Comparison of ENCODE assay signal across 16 mouse cellular contexts in genomic region chr2:153603724-153604123, GRCm38 (mm10). TPM values are rescaled to one million over a fixed set of nuclear protein-coding genes. Genes with fewer than 3 reads are reported as not detected.
DNase-seq lines count a peak whose midpoint lies in the region; ATAC-seq and TF ChIP-seq lines count a peak whose summit lies in the region.
"Had no signal": no experiment of that assay in that cellular context is flagged by ENCODE, and none has a peak within 500 bp of the region (broad histone marks: within the 10 kb centered on the region; RNA-seq: fewer than 3 reads in every experiment).

No protein-coding gene starts in this region.

- no peak for TF ChIP-seq EP300 in CH12.LX (IDR thresholded peaks at IDR 0.05; ENCODE audit: low read length)

- H3K27me3 ChIP-seq in kidney, adult 2 months (replicated peaks; ENCODE audit: control insufficient read depth, insufficient read depth, low read length) = no peaks in the 10 kb centered on the region
- H3K27me3 ChIP-seq in CH12.LX (replicated peaks) (no peaks in the 10 kb centered on the region), G1E (ENCODE audit: insufficient read depth, low read length) (peaks cover 10% of the 10 kb centered on the region)
- H3K27me3 ChIP-seq in liver, embryonic 13.5 days = no peaks in the 10 kb centered on the region
- no peaks in the 10 kb centered on the region for H3K27me3 ChIP-seq in forebrain, embryonic 11.5 days (ENCODE audit: control insufficient read depth, insufficient read depth, low read length)
- H3K27me3 ChIP-seq: forebrain, embryonic 13.5 days; heart, embryonic 15.5 days; hindbrain, embryonic 15.5 days; midbrain, embryonic 13.5 days; stomach, embryonic 15.5 days had no signal

- H3K9me3 ChIP-seq in CH12.LX (replicated peaks; ENCODE audit: low read length) = no peaks in the 10 kb centered on the region
- no peaks in the 10 kb centered on the region for H3K9me3 ChIP-seq in G1E (replicated peaks)
- no peaks in the 10 kb centered on the region for H3K9me3 ChIP-seq in liver, embryonic 13.5 days (replicated peaks)
- H3K9me3 ChIP-seq in forebrain, embryonic 11.5 days (ENCODE audit: control insufficient read depth, low read length) = no peaks in the 10 kb centered on the region
- H3K9me3 ChIP-seq: forebrain, embryonic 13.5 days; heart, embryonic 15.5 days; hindbrain, embryonic 15.5 days; midbrain, embryonic 13.5 days; stomach, embryonic 15.5 days had no signal

- no peak overlapping the region for H3K9ac ChIP-seq in CH12.LX (ENCODE audit: insufficient read depth, low read depth)
- no peak overlapping the region for H3K9ac ChIP-seq in liver, embryonic 13.5 days
- H3K9ac ChIP-seq in forebrain, embryonic 11.5 days (ENCODE audit: low read length) = no peak overlapping the region
- H3K9ac ChIP-seq: forebrain, embryonic 13.5 days; heart, embryonic 15.5 days; hindbrain, embryonic 15.5 days; midbrain, embryonic 13.5 days; stomach, embryonic 15.5 days had no signal

- no peak overlapping the region for H3K27ac ChIP-seq in kidney, adult 2 months (ENCODE audit: insufficient read depth, low read depth, low read length)
- no peak overlapping the region for H3K27ac ChIP-seq in CH12.LX (ENCODE audit: insufficient read depth, low read depth)
- H3K27ac ChIP-seq in liver, embryonic 13.5 days = peak overlapping the region; percentile 41; the same call in 1 of the 2 replicates
- no peak overlapping the region for H3K27ac ChIP-seq in forebrain, embryonic 11.5 days (ENCODE audit: low read depth, low read length)
- H3K27ac ChIP-seq: forebrain, embryonic 13.5 days; heart, embryonic 15.5 days; hindbrain, embryonic 15.5 days; midbrain, embryonic 13.5 days; stomach, embryonic 15.5 days had no signal

- 50% methylated on average over 4 of the region's 4 CpGs for WGBS in kidney, adult 2 months
- WGBS in liver, embryonic 13.5 days (ENCODE audit: insufficient replicate concordance) = 40% methylated on average over 4 of the region's 4 CpGs
- WGBS in forebrain, embryonic 11.5 days = 42% methylated on average over 4 of the region's 4 CpGs

- no peaks in the 10 kb centered on the region for H3K36me3 ChIP-seq in kidney, adult 2 months (ENCODE audit: control insufficient read depth, insufficient read depth, low read length)
- H3K36me3 ChIP-seq in CH12.LX (replicated peaks in 1 of 2; ENCODE audit: control insufficient read depth in 1 of 2, insufficient read depth in 1 of 2, low read length in 1 of 2) (no peaks in the 10 kb centered on the region), G1E (replicated peaks) (no peaks in the 10 kb centered on the region)
- H3K36me3 ChIP-seq in liver, embryonic 13.5 days = no peaks in the 10 kb centered on the region
- no peaks in the 10 kb centered on the region for H3K36me3 ChIP-seq in forebrain, embryonic 11.5 days (ENCODE audit: control insufficient read depth, insufficient read depth, low read length)
- H3K36me3 ChIP-seq: heart, embryonic 15.5 days; hindbrain, embryonic 15.5 days; midbrain, embryonic 13.5 days; stomach, embryonic 15.5 days had no signal

- H3K4me1 ChIP-seq in kidney, adult 2 months (ENCODE audit: control insufficient read depth, insufficient read depth, low read length) = peaks cover 4% of the 10 kb centered on the region; the same call in 1 of the 2 replicates
- H3K4me1 ChIP-seq in CH12.LX (ENCODE audit: control insufficient read depth in 1 of 2, insufficient read depth in 2 of 2) (peaks cover 3 to 14% of the 10 kb centered on the region in 2 experiments), G1E (ENCODE audit: insufficient read depth, low read depth, low read length) (peaks cover 62% of the 10 kb centered on the region)
- H3K4me1 ChIP-seq in liver, embryonic 13.5 days (replicated peaks) = peaks cover 55% of the 10 kb centered on the region
- H3K4me1 ChIP-seq in forebrain, embryonic 11.5 days (replicated peaks; ENCODE audit: control insufficient read depth, insufficient read depth, low read length) = no peaks in the 10 kb centered on the region

- dilution Hi-C loops in CH12.LX (cut with MboI; ENCODE audit: extremely low pct_ligation_motif_present, extremely low pct_unique_long_range_greater_than_20kb, low sequenced_read_pairs) = no loop called here

- ATAC-seq in G1E (ENCODE audit: extremely low read depth, insufficient number of reproducible peaks, low FRiP score, poor library complexity, severe bottlenecking) = no peak
- ATAC-seq in liver, embryonic 13.5 days (ENCODE audit: low read depth) = no peak
- ATAC-seq in forebrain, embryonic 11.5 days (replicated peaks; ENCODE audit: low FRiP score) = no peak
- ATAC-seq: forebrain, embryonic 13.5 days; midbrain, embryonic 13.5 days had no signal

- TF ChIP-seq POLR2A in kidney, adult 2 months (IDR thresholded peaks at IDR 0.05; ENCODE audit: low read depth, low read length) = no peak
- TF ChIP-seq POLR2A in CH12.LX (IDR thresholded peaks at IDR 0.05; ENCODE audit: low read depth, low read length) = no peak

- no peak for DNase-seq in kidney, adult 2 months
- DNase-seq in kidney, adult 9 months = no peak
- DNase-seq in CH12.LX (ENCODE audit: extremely low read depth) (no peak), G1E (ENCODE audit: low spot score) (no peak)
- DNase-seq in liver, embryonic 13.5 days = no peak
- no peak for DNase-seq in forebrain, embryonic 11.5 days (ENCODE audit: low spot score)
- DNase-seq in frontal cortex, adult 2 months (ENCODE audit: extremely low spot score in 1 of 2, low spot score in 1 of 2) = no peak
- DNase-seq: adrenal gland, adult 8-10 months; cerebellum, adult 18-20 months; gastrocnemius, postnatal 36 days; kidney, postnatal 25 days had no signal

- TF ChIP-seq RAD21 in CH12.LX (IDR thresholded peaks at IDR 0.05; ENCODE audit: low read depth, low read length) = peak; percentile 15

- in situ Hi-C loops in CH12.LX (cut with MboI; ENCODE audit: low pct_ligation_motif_present, low pct_unique_long_range_greater_than_20kb, low sequenced_read_pairs) = no loop called here

- H3K4me3 ChIP-seq in kidney, adult 2 months (ENCODE audit: insufficient read depth, low read depth, low read length) = no peak overlapping the region
- H3K4me3 ChIP-seq in CH12.LX (replicated peaks in 1 of 3; ENCODE audit: low read depth in 2 of 3, low read length in 2 of 3, poor library complexity in 1 of 3) = no peak overlapping the region
- no peak overlapping the region for H3K4me3 ChIP-seq in G1E (ENCODE audit: low read depth, low read length)
- H3K4me3 ChIP-seq in liver, embryonic 13.5 days (replicated peaks) = no peak overlapping the region
- H3K4me3 ChIP-seq in forebrain, embryonic 11.5 days (ENCODE audit: low read depth, low read length) = no peak overlapping the region
- H3K4me3 ChIP-seq: forebrain, embryonic 13.5 days; heart, embryonic 15.5 days; hindbrain, embryonic 15.5 days; midbrain, embryonic 13.5 days; stomach, embryonic 15.5 days had no signal

- TF ChIP-seq CTCF in kidney, adult 2 months (conservative IDR thresholded peaks at IDR 0.05; ENCODE audit: insufficient read depth, insufficient read length, low read depth, low read length) = peak; percentile 32; the same call in 1 of the 2 replicates
- peak in 1 of 2 experiments; percentile 57; a peak in 3 of 4 replicates for TF ChIP-seq CTCF in CH12.LX (conservative IDR thresholded peaks at IDR 0.05 in 1 of 2, IDR thresholded peaks at IDR 0.05 in 1 of 2; ENCODE audit: low read depth in 2 of 2, low read length in 2 of 2)
- 0 out of 2 replicates have a peak, but pooled peaks have one; percentile 34 for TF ChIP-seq CTCF in G1E (IDR thresholded peaks at IDR 0.05; ENCODE audit: low read depth, low read length)

- H3K79me2 ChIP-seq in CH12.LX (replicated peaks; ENCODE audit: control insufficient read depth, extremely low read depth, insufficient read depth, poor library complexity, severe bottlenecking) = no peaks in the 10 kb centered on the region

- no peak overlapping the region for H3K4me2 ChIP-seq in CH12.LX (ENCODE audit: insufficient read depth, low read depth, poor library complexity, severe bottlenecking)
- no peak overlapping the region for H3K4me2 ChIP-seq in liver, embryonic 13.5 days
- H3K4me2 ChIP-seq in forebrain, embryonic 11.5 days (ENCODE audit: low read depth, low read length, severe bottlenecking) = no peak overlapping the region
- H3K4me2 ChIP-seq: forebrain, embryonic 13.5 days; heart, embryonic 15.5 days; hindbrain, embryonic 15.5 days; midbrain, embryonic 13.5 days; stomach, embryonic 15.5 days had no signal

TF ChIP-seq in CH12.LX, 34 proteins besides CTCF, POLR2A, EP300 and RAD21:
- TF ChIP-seq MYC (IDR thresholded peaks at IDR 0.05; ENCODE audit: low read depth, low read length) = peak; percentile 61; the same call in 1 of the 2 replicates
- TF ChIP-seq CHD1 (IDR thresholded peaks at IDR 0.05; ENCODE audit: low read depth, low read length) = no peak
- no peak for TF ChIP-seq RCOR1 (conservative IDR thresholded peaks at IDR 0.05; ENCODE audit: low read depth, low read length)
- peak; percentile 22 for TF ChIP-seq SMC3 (IDR thresholded peaks at IDR 0.05; ENCODE audit: low read depth, low read length)
TF ChIP-seq in CH12.LX: peak in this region for 2.

RNA-seq across cellular contexts. Expression of gene Commd7, which starts 28.9 kb away (rescaled TPM):
- 14.5 and 22.3 TPM in 2 replicates for polyA plus RNA-seq in kidney, adult 2 months (2012; rRNA removed)
- total RNA-seq in CH12.LX (2012; rRNA removed) (18.9 and 22.2 TPM in 2 replicates), CH12.LX (2014; rRNA removed) (28.4 and 29.1 TPM in 2 replicates), G1E (2014; fragmentation: Nextera tagmentation) (19.1 and 20.9 TPM in 2 replicates), G1E (2017) (30.9 and 34.7 TPM in 2 replicates)
- polyA plus RNA-seq in CH12.LX (2012; ENCODE audit: insufficient read length, low read depth) (34.7 and 35.2 TPM in 2 replicates), G1E (2012) (26.5 and 29.7 TPM in 2 replicates)
- 39.8 and 39.9 TPM in 2 replicates for polyA plus RNA-seq in liver, embryonic 13.5 days (2015; fragmentation: Nextera tagmentation; extraction: Ambion mirVana)
- polyA plus RNA-seq in forebrain, embryonic 11.5 days (2014; fragmentation: Nextera tagmentation; extraction: Ambion mirVana) = 56.8 and 60.9 TPM in 2 replicates
- polyA plus RNA-seq in frontal cortex, adult 2 months (2012; rRNA removed) = 34.8 and 35.5 TPM in 2 replicates

RNA-seq across cellular contexts. Expression of gene Dnmt3b, which starts 45.5 kb away (rescaled TPM):
- polyA plus RNA-seq in kidney, adult 2 months (2012; rRNA removed) = 1.3 and 1.7 TPM in 2 replicates
- total RNA-seq in CH12.LX (2012; rRNA removed) (8.4 TPM in 2 replicates), CH12.LX (2014; rRNA removed) (5.3 and 6.0 TPM in 2 replicates), G1E (2014; fragmentation: Nextera tagmentation) (17.5 and 18.9 TPM in 2 replicates), G1E (2017) (10.3 and 11.2 TPM in 2 replicates)
- polyA plus RNA-seq in CH12.LX (2012; ENCODE audit: insufficient read length, low read depth) (8.9 and 9.4 TPM in 2 replicates), G1E (2012) (27.9 and 32.5 TPM in 2 replicates)
- polyA plus RNA-seq in liver, embryonic 13.5 days (2015; fragmentation: Nextera tagmentation; extraction: Ambion mirVana) = 8.2 and 8.6 TPM in 2 replicates
- 14.3 and 18.0 TPM in 2 replicates for polyA plus RNA-seq in forebrain, embryonic 11.5 days (2014; fragmentation: Nextera tagmentation; extraction: Ambion mirVana)
- 1.2 and 1.5 TPM in 2 replicates for polyA plus RNA-seq in frontal cortex, adult 2 months (2012; rRNA removed)
